Mouse (Mus musculus) lung, embryonic 15.5 days (tissue): Measurements from ENCODE around the gene Olfr748. TPM values are rescaled to one million over a fixed set of nuclear protein-coding genes. Genes with fewer than 3 reads are reported as not detected.
"Not testable (repeated sequence)": the region's sequence is repeated elsewhere in the genome, so short reads cannot be mapped to it uniquely, and the experiment has no call there.

Source experiments
- ATAC-seq: fragments of 200-750 bp; cut with Nextera tagmentation; 2 replicates; pipeline ENCODE4 v1.8.0; 2017; ENCODE audit warnings: moderate number of reproducible peaks, borderline replicate concordance; ENCODE audit not compliant: low FRiP score, low TSS enrichment; ENCODE audit errors: extremely low read depth
- H3K27ac ChIP-seq: fragments of 300-500 bp; sonication (generic); 2 replicates; pipeline ENCODE4 v1.5.1; 2015; ENCODE audit warnings: moderate library complexity, mild to moderate bottlenecking, inconsistent platforms
- H3K27me3 ChIP-seq: fragments of 300-500 bp; sonication (generic); 2 replicates; pipeline ENCODE4 v1.6.1; 2015; ENCODE audit warnings: inconsistent platforms
- H3K36me3 ChIP-seq: fragments of 300-500 bp; sonication (generic); 2 replicates; pipeline ENCODE4 v1.6.1; 2015; ENCODE audit warnings: inconsistent platforms
- H3K4me1 ChIP-seq: fragments of 300-500 bp; sonication (generic); 2 replicates; pipeline ENCODE4 v1.6.1; 2015; ENCODE audit warnings: inconsistent platforms
- H3K4me2 ChIP-seq: fragments of 300-500 bp; sonication (generic); 2 replicates; pipeline ENCODE4 v1.6.1; 2015; ENCODE audit warnings: inconsistent platforms, mild to moderate bottlenecking, moderate library complexity
- H3K4me3 ChIP-seq: fragments of 300-500 bp; sonication (generic); 2 replicates; pipeline ENCODE4 v1.5.1; 2015; ENCODE audit warnings: mild to moderate bottlenecking, inconsistent platforms
- H3K9ac ChIP-seq: fragments of 300-500 bp; sonication (generic); 2 replicates; pipeline ENCODE4 v1.6.1; 2015; ENCODE audit warnings: inconsistent platforms
- H3K9me3 ChIP-seq: fragments of 300-500 bp; sonication (generic); 2 replicates; pipeline ENCODE4 v1.6.1; 2016; ENCODE audit warnings: inconsistent platforms
- WGBS: fragments of 180-500 bp; shearing (Covaris S2); methylation state at CpG from one replicate; pipeline ENCODE4 v1.1.7; 2015; 5-methylcytosine and 5-hydroxymethylcytosine counted together
- polyA plus RNA-seq: library from polyadenylated mRNA; unstranded; fragments of >200 nt; fragmentation: Nextera tagmentation; extraction: Ambion mirVana; gene quantifications from 2 replicates; pipeline ENCODE4 v1.2.1, GENCODE M21; 2015

The Olfr748 gene
- polyA plus RNA-seq, result not detected in 2 replicates

DNA sequence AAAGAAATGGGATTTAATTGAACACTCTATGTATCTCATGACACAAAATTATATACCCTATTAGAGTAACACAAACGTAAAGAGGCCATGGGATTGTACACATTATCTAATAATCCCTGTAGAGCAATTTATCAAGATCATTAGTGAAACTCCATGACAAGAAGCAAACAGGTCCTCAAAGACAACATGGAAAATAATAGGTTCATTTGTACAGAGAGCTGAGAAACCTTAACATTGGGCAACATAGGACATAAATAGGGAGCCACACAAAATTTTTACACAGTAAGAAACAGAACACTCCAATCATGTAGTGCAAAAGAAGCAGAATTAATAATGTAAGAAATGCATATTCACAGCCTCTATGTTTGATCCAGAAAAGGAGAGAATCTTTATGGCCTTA, at the start of gene Olfr748:
Olfr748 (plus strand) TSS at position 301 of the 400 bp plus-strand sequence.
- WGBS, result 63% methylated on average over 1 of the region's 1 CpGs
- no peak for ATAC-seq
- H3K36me3 ChIP-seq, result no peaks in the 10 kb centered on the region
- H3K27ac ChIP-seq, result no peak within 1 kb of the TSS
- no peak within 1 kb of the TSS for H3K9ac ChIP-seq
- H3K9me3 ChIP-seq, result no peaks in the 10 kb centered on the region
- H3K4me2 ChIP-seq, result no peak within 1 kb of the TSS
- H3K27me3 ChIP-seq, result no peaks in the 10 kb centered on the region
- no peaks in the 10 kb centered on the region for H3K4me1 ChIP-seq
- no peak within 1 kb of the TSS for H3K4me3 ChIP-seq

DNA sequence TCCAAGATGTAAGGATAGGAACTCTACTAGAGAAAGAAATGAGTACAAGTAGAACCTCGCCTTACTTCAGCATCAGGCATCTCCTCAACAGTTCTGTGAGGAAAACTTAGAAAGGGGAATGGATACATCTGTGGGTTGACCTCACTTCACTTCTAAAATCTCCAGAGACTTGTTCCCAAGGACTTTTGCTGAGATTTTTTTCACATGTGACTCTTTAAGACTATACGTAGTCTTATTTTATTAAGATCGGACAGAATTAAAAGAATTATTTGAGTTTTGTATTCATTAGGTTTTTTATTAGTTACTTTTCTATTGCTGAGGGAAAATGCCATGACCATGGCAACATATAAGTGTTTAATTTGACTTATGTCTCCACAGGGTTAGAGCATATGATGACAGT, 14.1 kb upstream of the Olfr748 start, which contains the start of gene Olfr747:
Olfr747 (minus strand) TSS at position 101 of the 400 bp plus-strand sequence.
- Histone ChIP-seq H3K9me3 (no peaks in the 10 kb centered on the region), H3K9ac (no peak within 1 kb of the TSS), H3K27me3 (no peaks in the 10 kb centered on the region), H3K27ac (no peak within 1 kb of the TSS), H3K4me1 (no peaks in the 10 kb centered on the region), H3K4me3 (no peak within 1 kb of the TSS), H3K4me2 (no peak within 1 kb of the TSS), H3K36me3 (no peaks in the 10 kb centered on the region)
- no peak for ATAC-seq
- 89% methylated on average over 3 of the region's 3 CpGs for WGBS

DNA sequence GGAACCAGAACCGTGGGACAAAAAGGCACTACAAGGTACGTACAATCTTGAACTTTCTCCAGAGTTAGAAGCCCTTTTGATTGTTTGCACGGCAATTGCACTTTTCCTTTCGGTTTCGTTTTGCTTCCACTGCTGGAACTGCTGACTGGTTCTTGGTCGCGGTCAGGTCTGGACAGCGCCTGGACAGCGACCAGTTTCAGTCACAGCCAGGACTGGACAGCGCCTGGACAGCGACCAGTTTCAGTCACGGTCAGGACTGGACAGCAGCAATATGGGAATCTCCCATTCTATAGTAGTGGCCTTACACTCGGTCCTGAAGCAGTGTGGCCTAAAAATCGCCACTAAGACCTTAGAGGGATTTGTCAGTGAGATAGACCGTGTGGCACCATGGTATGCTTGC, 12.7 kb downstream of the Olfr748 start:
- H3K27me3 ChIP-seq, H3K36me3 ChIP-seq, H3K4me3 ChIP-seq, ATAC-seq, H3K27ac ChIP-seq, H3K9me3 ChIP-seq, H3K9ac ChIP-seq, H3K4me1 ChIP-seq, H3K4me2 ChIP-seq: not testable (repeated sequence)
- WGBS, result 89% methylated on average over 15 of the region's 15 CpGs

DNA sequence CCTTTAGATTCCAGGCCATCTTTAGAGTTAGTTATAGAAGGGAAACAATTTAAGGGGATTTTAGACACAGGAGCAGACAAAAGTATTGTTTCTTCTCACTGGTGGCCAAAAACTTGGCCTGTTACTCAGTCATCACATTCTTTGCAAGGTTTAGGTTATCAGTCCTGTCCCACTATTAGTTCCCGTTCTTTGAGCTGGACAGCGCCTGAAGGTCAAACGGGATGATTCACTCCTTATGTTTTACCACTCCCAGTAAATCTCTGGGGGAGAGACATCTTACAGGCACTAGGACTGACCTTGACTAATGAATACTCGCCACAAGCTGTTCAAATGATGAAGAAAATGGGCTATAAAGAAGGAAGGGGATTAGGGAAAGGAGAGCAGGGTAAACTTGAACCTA, 15.2 kb downstream of the Olfr748 start:
- not testable (repeated sequence) for H3K4me2 ChIP-seq, ATAC-seq, H3K9me3 ChIP-seq, H3K9ac ChIP-seq, H3K4me3 ChIP-seq, H3K27ac ChIP-seq, H3K36me3 ChIP-seq, H3K4me1 ChIP-seq, H3K27me3 ChIP-seq
- WGBS, result 85% methylated on average over 4 of the region's 4 CpGs

DNA sequence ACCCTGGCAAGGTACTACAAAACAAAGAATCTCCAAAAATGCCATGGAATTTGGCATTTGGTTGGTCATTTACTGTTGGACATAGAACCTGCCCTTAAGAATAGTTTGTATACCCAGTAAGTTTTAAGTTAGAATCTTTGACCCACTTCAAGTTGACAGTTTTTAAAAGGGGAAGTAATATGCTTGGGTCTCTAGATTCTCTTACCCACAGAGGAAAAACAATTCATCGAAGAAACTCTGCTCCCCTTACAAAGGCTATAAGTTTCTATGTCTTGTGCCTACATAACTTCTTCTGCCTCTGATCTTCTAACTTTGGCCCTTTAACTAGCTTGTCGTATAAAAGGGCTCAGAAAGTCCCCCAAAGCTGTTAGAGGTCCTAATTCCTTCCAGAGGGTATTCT, 33.2 kb downstream of the Olfr748 start:
- 64% methylated on average over 2 of the region's 2 CpGs for WGBS
- no peaks in the 10 kb centered on the region for H3K27me3 ChIP-seq
- H3K36me3 ChIP-seq, result no peaks in the 10 kb centered on the region
- H3K4me2 ChIP-seq, result no peak overlapping the region
- no peak overlapping the region for H3K27ac ChIP-seq
- H3K4me1 ChIP-seq, result no peaks in the 10 kb centered on the region
- no peaks in the 10 kb centered on the region for H3K9me3 ChIP-seq
- no peak for ATAC-seq
- H3K9ac ChIP-seq, result no peak overlapping the region
- H3K4me3 ChIP-seq, result no peak overlapping the region

DNA sequence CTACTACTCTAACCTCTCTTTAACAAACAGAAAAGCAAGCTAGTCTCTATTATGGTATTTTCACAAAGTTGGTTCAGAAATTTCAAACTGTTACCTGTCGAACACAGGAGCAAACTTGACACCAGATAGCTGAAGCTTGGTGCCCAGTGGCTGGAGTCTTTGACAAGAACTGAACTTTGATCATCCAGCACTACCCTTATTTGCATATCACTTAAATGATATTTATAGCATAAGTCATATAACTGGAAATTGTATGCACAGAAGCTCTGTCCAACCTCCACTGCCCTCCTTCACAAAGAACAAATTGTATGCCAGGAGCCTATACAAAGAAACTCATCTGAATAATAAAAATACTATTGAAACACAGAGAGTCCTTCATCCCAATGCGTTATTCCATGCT, 34.4 kb downstream of the Olfr748 start:
- H3K4me2 ChIP-seq, result no peak overlapping the region
- ATAC-seq, result no peak
- H3K27me3 ChIP-seq, result no peaks in the 10 kb centered on the region
- no peak overlapping the region for H3K9ac ChIP-seq
- no peak overlapping the region for H3K4me3 ChIP-seq
- H3K4me1 ChIP-seq, result no peaks in the 10 kb centered on the region
- no peaks in the 10 kb centered on the region for H3K9me3 ChIP-seq
- H3K36me3 ChIP-seq, result no peaks in the 10 kb centered on the region
- 61% methylated on average over 2 of the region's 2 CpGs for WGBS
- H3K27ac ChIP-seq, result no peak overlapping the region

DNA sequence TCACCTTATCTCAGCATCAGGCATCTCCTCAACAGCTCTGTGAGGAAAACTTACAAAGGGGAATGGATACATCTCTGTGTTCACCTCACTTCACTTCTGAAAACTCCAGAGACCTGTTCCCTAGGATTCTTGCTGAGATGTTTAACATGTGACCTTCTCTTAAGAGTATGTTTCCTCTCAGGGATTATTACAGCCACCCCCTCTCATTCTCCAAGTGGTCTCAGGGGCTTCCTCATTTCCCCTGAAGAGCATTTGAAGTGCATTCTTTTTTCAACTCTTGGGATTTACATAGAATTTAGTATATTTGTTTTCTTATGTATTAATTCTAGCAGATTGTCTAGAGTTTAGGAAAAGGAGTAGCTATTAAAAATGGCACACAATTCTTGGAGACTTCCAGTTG, 37.8 kb downstream of the Olfr748 start, which contains the start of gene Olfr749:
Olfr749 (minus strand) TSS at position 101 of the 400 bp plus-strand sequence.
- H3K4me2 ChIP-seq, result no peak within 1 kb of the TSS
- H3K36me3 ChIP-seq, result no peaks in the 10 kb centered on the region
- no peaks in the 10 kb centered on the region for H3K27me3 ChIP-seq
- H3K9ac ChIP-seq, result no peak within 1 kb of the TSS
- H3K4me1 ChIP-seq, result no peaks in the 10 kb centered on the region
- no peak for ATAC-seq
- H3K27ac ChIP-seq, result no peak within 1 kb of the TSS
- H3K4me3 ChIP-seq, result no peak within 1 kb of the TSS
- no peaks in the 10 kb centered on the region for H3K9me3 ChIP-seq

DNA sequence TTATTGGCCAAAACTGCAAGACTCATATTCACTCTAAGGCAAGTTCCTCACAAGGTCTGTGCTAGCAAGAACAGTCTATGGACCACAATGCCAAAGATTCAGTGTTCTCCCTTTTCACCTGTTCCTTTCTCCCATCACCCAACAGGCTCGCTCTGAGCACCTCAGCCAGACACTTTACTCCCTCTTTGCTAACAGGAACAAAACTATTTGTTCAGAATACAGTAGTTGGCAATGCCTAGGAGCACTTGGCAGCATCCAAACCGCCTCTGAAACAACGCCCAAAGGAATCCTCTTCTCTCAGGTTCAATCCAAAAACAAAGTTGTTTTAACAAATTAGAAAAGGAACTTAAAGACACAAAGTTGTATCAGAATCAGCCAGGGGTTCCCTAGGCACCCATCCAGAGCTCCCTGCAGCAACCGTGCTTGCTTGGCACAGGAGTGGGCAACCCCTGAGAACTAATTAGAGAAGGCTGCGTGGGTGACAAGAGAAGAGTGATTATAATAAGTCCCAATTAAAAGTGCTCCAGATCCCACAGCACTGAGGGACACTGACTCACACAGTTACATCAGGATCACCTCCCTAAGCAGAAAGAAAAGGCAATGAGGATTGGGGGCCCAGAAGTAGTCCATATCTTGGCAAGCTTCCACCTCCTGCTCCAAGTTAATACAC, 51.4 kb downstream of the Olfr748 start:
- no peak overlapping the region for H3K4me2 ChIP-seq
- H3K4me3 ChIP-seq, result no peak overlapping the region
- H3K9me3 ChIP-seq, result no peaks in the 10 kb centered on the region
- no peak for ATAC-seq
- WGBS, result 76% methylated on average over 5 of the region's 5 CpGs
- H3K27ac ChIP-seq, result no peak overlapping the region
- no peak overlapping the region for H3K9ac ChIP-seq
- no peaks in the 10 kb centered on the region for H3K4me1 ChIP-seq
- no peaks in the 10 kb centered on the region for H3K36me3 ChIP-seq
- H3K27me3 ChIP-seq, result no peaks in the 10 kb centered on the region

Other genes with a start within 250 kb of the Olfr748 start
- not detected in 2 replicates for gene Olfr741, start 234.6 kb upstream of the Olfr748 start, polyA plus RNA-seq
- not detected in 2 replicates for gene Olfr742, start 203.8 kb upstream of the Olfr748 start, polyA plus RNA-seq
- gene Olfr743, start 185.5 kb upstream of the Olfr748 start, polyA plus RNA-seq, result not detected in 2 replicates
- gene Olfr744, start 92.5 kb upstream of the Olfr748 start, polyA plus RNA-seq, result not detected in 2 replicates
- gene Olfr745, start 68.0 kb upstream of the Olfr748 start, polyA plus RNA-seq, result not detected in 2 replicates
- gene Olfr746, start 60.3 kb upstream of the Olfr748 start, polyA plus RNA-seq, result not detected in 2 replicates
- not detected in 2 replicates for gene Olfr747, start 14.2 kb upstream of the Olfr748 start, polyA plus RNA-seq
- gene Olfr749, start 37.7 kb downstream of the Olfr748 start, polyA plus RNA-seq, result not detected in 2 replicates
- gene Ttc5, start 78.1 kb downstream of the Olfr748 start, polyA plus RNA-seq, result 69.0 and 74.1 TPM in 2 replicates
- gene Ccnb1ip1, start 100.4 kb downstream of the Olfr748 start, polyA plus RNA-seq, result not detected in 2 replicates
- 60.8 and 61.2 TPM in 2 replicates for gene Parp2, start 100.5 kb downstream of the Olfr748 start, polyA plus RNA-seq
- 5.3 and 6.2 TPM in 2 replicates for gene Tep1, start 163.2 kb downstream of the Olfr748 start, polyA plus RNA-seq
- gene Klhl33, start 190.1 kb downstream of the Olfr748 start, polyA plus RNA-seq, result 0.36 and 0.50 TPM in 2 replicates
- 174 and 176 TPM in 2 replicates for gene Osgep, start 217.5 kb downstream of the Olfr748 start, polyA plus RNA-seq
- 222 and 228 TPM in 2 replicates for gene Apex1, start 217.6 kb downstream of the Olfr748 start, polyA plus RNA-seq
- 46.7 and 53.4 TPM in 2 replicates for gene Pip4p1, start 223.5 kb downstream of the Olfr748 start, polyA plus RNA-seq
- gene Pnp, start 223.7 kb downstream of the Olfr748 start, polyA plus RNA-seq, result 68.1 and 69.5 TPM in 2 replicates
- gene Gm49342, start 237.1 kb downstream of the Olfr748 start, polyA plus RNA-seq, result not detected in 2 replicates
- 0.38 and 0.76 TPM in 2 replicates for gene Pnp2, start 248.6 kb downstream of the Olfr748 start, polyA plus RNA-seq